9 mouse cellular contexts compared by ENCODE assay signal in genomic region chr8:120737166-120737565, GRCm38 (mm10). TPM values are rescaled to one million over a fixed set of nuclear protein-coding genes. Genes with fewer than 3 reads are reported as not detected.
A peak's percentile ranks its signal among the peaks of the same experiment; 100 is the strongest.
DNase-seq lines count a peak whose midpoint lies in the region; ATAC-seq and TF ChIP-seq lines count a peak whose summit lies in the region.
"Had no signal": no experiment of that assay in that cellular context is flagged by ENCODE, and none has a peak within 500 bp of the region (broad histone marks: within the 10 kb centered on the region; RNA-seq: fewer than 3 reads in every experiment).

No protein-coding gene starts in this region.

- H3K27me3 ChIP-seq in embryonic facial prominence, embryonic 15.5 days = peaks cover 60% of the 10 kb centered on the region
- H3K27me3 ChIP-seq in neural tube, embryonic 14.5 days (ENCODE audit: control insufficient read depth, insufficient read depth, low read length) = peaks cover 7% of the 10 kb centered on the region

- H3K4me1 ChIP-seq in lung, adult 2 months (ENCODE audit: control insufficient read depth, insufficient read depth, low read length) = peaks cover 7% of the 10 kb centered on the region
- peaks cover 16% of the 10 kb centered on the region for H3K4me1 ChIP-seq in embryonic facial prominence, embryonic 15.5 days
- peaks cover 3% of the 10 kb centered on the region; the same call in 1 of the 2 replicates for H3K4me1 ChIP-seq in neural tube, embryonic 14.5 days (ENCODE audit: control insufficient read depth, insufficient read depth, low read length)

- H3K27ac ChIP-seq in gastrocnemius, adult 2 months = peak overlapping the region; percentile 94
- H3K27ac ChIP-seq in embryonic facial prominence, embryonic 15.5 days (replicated peaks) = no peak overlapping the region
- no peak overlapping the region for H3K27ac ChIP-seq in neural tube, embryonic 14.5 days (ENCODE audit: low read depth, low read length)

- no peak overlapping the region for H3K9ac ChIP-seq in embryonic facial prominence, embryonic 15.5 days
- H3K9ac ChIP-seq in neural tube, embryonic 14.5 days (replicated peaks; ENCODE audit: low read depth, low read length) = no peak overlapping the region

- 67% methylated on average over 7 of the region's 7 CpGs for WGBS in lung, adult 2 months
- 50% methylated on average over 7 of the region's 7 CpGs for WGBS in embryonic facial prominence, embryonic 15.5 days
- WGBS in neural tube, embryonic 14.5 days = 64% methylated on average over 7 of the region's 7 CpGs

- no peak for ATAC-seq in embryonic facial prominence, embryonic 15.5 days (ENCODE audit: insufficient number of reproducible peaks, low FRiP score, low TSS enrichment, low read depth)
- ATAC-seq in neural tube, embryonic 14.5 days (ENCODE audit: low read depth) = no peak

- peak overlapping the region; percentile 74 for H3K4me3 ChIP-seq in gastrocnemius, adult 2 months
- H3K4me3 ChIP-seq in lung, adult 2 months (replicated peaks; ENCODE audit: extremely low read depth, low read depth, low read length) = peak overlapping the region; percentile 67
- peak overlapping the region; percentile 53; the same call in 1 of the 2 replicates for H3K4me3 ChIP-seq in embryonic facial prominence, embryonic 15.5 days (replicated peaks)
- peak overlapping the region; percentile 47; the same call in 1 of the 2 replicates for H3K4me3 ChIP-seq in neural tube, embryonic 14.5 days (ENCODE audit: low read depth, low read length)

- intact Hi-C loops in gastrocnemius, adult 2 months (cut with DNase I) = loop anchor here (2.0 to 5.0 kb wide), 2 partner anchors 42 to 55 kb away; no protein-coding TSS in a partner anchor
- intact Hi-C loops in gastrocnemius, postnatal 14 days (cut with DNase I; ENCODE audit: low total_unique reads) = no loop called here

- no peak overlapping the region for H3K4me2 ChIP-seq in embryonic facial prominence, embryonic 15.5 days (replicated peaks)
- H3K4me2 ChIP-seq in neural tube, embryonic 14.5 days (ENCODE audit: low read depth, low read length) = no peak overlapping the region

- no peak for TF ChIP-seq CTCF in gastrocnemius, adult 2 months (IDR thresholded peaks at IDR 0.05)
- no peak for TF ChIP-seq CTCF in lung, adult 2 months (IDR thresholded peaks at IDR 0.05; ENCODE audit: insufficient read depth, low read length)

- H3K36me3 ChIP-seq in embryonic facial prominence, embryonic 15.5 days = no peaks in the 10 kb centered on the region
- H3K36me3 ChIP-seq in neural tube, embryonic 14.5 days (ENCODE audit: control insufficient read depth, insufficient read depth, low read length) = no peaks in the 10 kb centered on the region

- no peak for DNase-seq in gastrocnemius, adult 2 months
- no peak for DNase-seq in gastrocnemius, postnatal 14 days
- DNase-seq in lung, adult 2 months = no peak
- no peak for DNase-seq in lung, postnatal 4 days
- no peak for DNase-seq in adrenal gland, adult 2 months
- DNase-seq in urinary bladder, adult 18-20 months (ENCODE audit: low spot score in 2 of 2) = no peak
- DNase-seq: right cerebral cortex, postnatal 25 days had no signal

- H3K9me3 ChIP-seq in embryonic facial prominence, embryonic 15.5 days (replicated peaks) = no peaks in the 10 kb centered on the region
- no peaks in the 10 kb centered on the region for H3K9me3 ChIP-seq in neural tube, embryonic 14.5 days (ENCODE audit: control insufficient read depth, low read length)

- TF ChIP-seq POLR2A in lung, adult 2 months (IDR thresholded peaks at IDR 0.05; ENCODE audit: borderline replicate concordance, extremely low read depth, low read depth, low read length) = 0 out of 2 replicates have a peak, but pooled peaks have one; percentile 2

RNA-seq across cellular contexts. Expression of gene Irf8, which starts 1.0 kb away (rescaled TPM):
- 10 to 100 TPM in 1 of 2 experiments, 1 to 10 TPM in 1; 4.8 to 11.2 TPM for total RNA-seq in gastrocnemius, adult 2 months (2021)
- total RNA-seq in gastrocnemius, postnatal 14 days (2021) = 1 to 10 TPM; 2.4 to 3.0 TPM
- 38.6 and 44.7 TPM in 2 replicates for polyA plus RNA-seq in lung, adult 2 months (2012; rRNA removed)
- 10.0 and 10.2 TPM in 2 replicates for polyA plus RNA-seq in embryonic facial prominence, embryonic 15.5 days (2015; fragmentation: Nextera tagmentation; extraction: Ambion mirVana)
- 1.5 and 4.0 TPM in 2 replicates for polyA plus RNA-seq in neural tube, embryonic 14.5 days (2014; fragmentation: Nextera tagmentation; extraction: Ambion mirVana)
- total RNA-seq in adrenal gland, adult 2 months (2021) = 10 to 100 TPM; 11.9 to 41.9 TPM
- 49.1 and 74.7 TPM in 2 replicates for polyA plus RNA-seq in adrenal gland, adult 2 months (2012; rRNA removed)
